Mouse (Mus musculus): ENCODE measurements around the gene Cd3eap.

Gene Cd3eap

GRCm38 (mm10) chr7:19359299-19359891 lies at the start of gene Cd3eap, which contains the start of gene Ppp1r13l:
Cd3eap (minus strand) TSS chr7:19359483.
Ppp1r13l (plus strand) TSS chr7:19359749.
- peak; percentile 90 for DNase-seq (ENCODE audit: low spot score)

GRCm38 (mm10) chr7:19405417-19405816 lies 46.1 kb upstream of the Cd3eap start:
- peak; percentile 83 for DNase-seq (ENCODE audit: low spot score)

- DNase-seq (ENCODE audit: low spot score): no peak
These were observed 45.2 kb upstream of the Cd3eap start, which contains the start of gene Ckm for GRCm38 (mm10) chr7:19404476-19404875. Ckm (plus strand) TSS chr7:19404776.

GRCm38 (mm10) chr7:19403731-19404296 lies 44.5 kb upstream of the Cd3eap start, which contains the start of gene Klc3:
Klc3 (minus strand) TSS chr7:19404104.
- no peak for DNase-seq (ENCODE audit: low spot score)

- DNase-seq (ENCODE audit: low spot score): no peak
These were observed 43.3 kb upstream of the Cd3eap start for GRCm38 (mm10) chr7:19402535-19403112.

- no peak for DNase-seq (ENCODE audit: low spot score)
These were observed 41.7 kb upstream of the Cd3eap start for GRCm38 (mm10) chr7:19400946-19401345.

- DNase-seq (ENCODE audit: low spot score): no peak
These were observed 40.4 kb upstream of the Cd3eap start for GRCm38 (mm10) chr7:19399496-19400280.

- DNase-seq (ENCODE audit: low spot score): no peak
These were observed 35.2 kb upstream of the Cd3eap start for GRCm38 (mm10) chr7:19394484-19394883.

- no peak for DNase-seq (ENCODE audit: low spot score)
These were observed 29.6 kb upstream of the Cd3eap start for GRCm38 (mm10) chr7:19388699-19389413.

GRCm38 (mm10) chr7:19383708-19384107 lies 24.4 kb upstream of the Cd3eap start:
- DNase-seq (ENCODE audit: low spot score): no peak

GRCm38 (mm10) chr7:19382166-19382541 lies 22.9 kb upstream of the Cd3eap start:
- DNase-seq (ENCODE audit: low spot score): no peak

GRCm38 (mm10) chr7:19381377-19382165 lies 22.3 kb upstream of the Cd3eap start, which contains the start of gene Ercc2:
Ercc2 (plus strand) TSS chr7:19382010.
- peak; percentile 98 for DNase-seq (ENCODE audit: low spot score)

- no peak for DNase-seq (ENCODE audit: low spot score)
These were observed 18.8 kb upstream of the Cd3eap start for GRCm38 (mm10) chr7:19378049-19378448.

GRCm38 (mm10) chr7:19376019-19376418 lies 16.7 kb upstream of the Cd3eap start:
- DNase-seq (ENCODE audit: low spot score): no peak

GRCm38 (mm10) chr7:19375368-19375767 lies 16.1 kb upstream of the Cd3eap start:
- DNase-seq (ENCODE audit: low spot score): no peak

- no peak for DNase-seq (ENCODE audit: low spot score)
These were observed 14.1 kb upstream of the Cd3eap start for GRCm38 (mm10) chr7:19373367-19373766.

GRCm38 (mm10) chr7:19369823-19370425 lies 10.6 kb upstream of the Cd3eap start:
- DNase-seq (ENCODE audit: low spot score): peak; percentile 68

- DNase-seq (ENCODE audit: low spot score): no peak
These were observed 9.1 kb upstream of the Cd3eap start for GRCm38 (mm10) chr7:19368380-19368779.

- DNase-seq (ENCODE audit: low spot score): no peak
These were observed 6.1 kb upstream of the Cd3eap start for GRCm38 (mm10) chr7:19365376-19365775.

- DNase-seq (ENCODE audit: low spot score): peak; percentile 52
These were observed 4.6 kb upstream of the Cd3eap start for GRCm38 (mm10) chr7:19363881-19364280.

- DNase-seq (ENCODE audit: low spot score): no peak
These were observed 3.0 kb upstream of the Cd3eap start for GRCm38 (mm10) chr7:19362276-19362675.

All from layer of hippocampus, adult 11-12 months (tissue).